Mouse (Mus musculus): ENCODE results near the gene Itprip. TPM values are rescaled to one million over a fixed set of nuclear protein-coding genes. Genes with fewer than 3 reads are reported as not detected.
"Not testable (repeated sequence)": the region's sequence is repeated elsewhere in the genome, so short reads cannot be mapped to it uniquely, and the experiment has no call there.

Gene Itprip
- total and polyA plus RNA-seq, 2 experiments from 2014 or later, result 3.1 to 6.6 TPM

DNA sequence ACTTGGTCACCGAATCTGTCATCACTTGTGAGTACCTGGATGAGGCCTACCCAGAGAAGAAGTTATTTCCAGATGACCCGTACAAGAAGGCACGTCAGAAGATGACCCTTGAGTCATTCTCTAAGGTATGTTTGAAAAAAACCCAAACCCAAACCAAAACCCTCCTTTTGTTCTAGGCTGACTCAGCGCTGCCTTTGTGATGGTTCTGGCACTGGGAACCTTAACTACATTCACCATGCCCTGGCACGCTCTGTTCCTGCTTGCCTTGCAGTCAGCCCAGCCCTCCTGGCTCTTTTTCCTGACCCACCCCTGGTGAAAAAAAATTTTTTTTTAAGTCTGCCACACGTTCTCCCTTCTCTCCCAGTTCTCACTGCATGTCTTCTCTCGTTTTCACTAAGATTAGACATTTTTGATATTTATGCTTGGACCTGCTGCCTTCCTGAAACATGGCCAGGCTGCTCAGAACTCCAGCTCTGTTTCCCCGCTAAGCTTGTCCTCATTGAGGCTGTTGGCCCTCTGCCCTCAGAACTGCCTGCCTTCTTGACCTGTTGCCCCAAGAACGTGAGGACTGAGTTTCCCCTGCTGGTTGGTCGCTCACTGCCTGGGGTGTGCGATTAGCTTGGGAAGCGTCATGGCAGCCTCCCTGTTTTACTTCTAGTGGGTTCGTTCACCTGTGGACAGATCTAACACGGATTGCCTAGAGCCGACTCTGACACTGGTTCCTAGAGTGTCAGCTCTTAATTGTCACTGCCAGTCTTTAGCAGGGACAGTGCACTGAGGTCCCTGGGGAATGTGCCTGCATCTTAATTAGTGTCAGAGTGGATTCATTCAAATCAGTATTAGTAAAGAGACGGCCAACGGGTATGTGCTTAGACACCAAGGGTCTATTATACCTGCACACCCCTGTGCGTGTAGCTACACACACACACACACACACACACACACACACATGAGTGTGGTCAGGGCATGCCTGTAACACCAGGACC lies 60.8 kb downstream of the Itprip start:
- Histone ChIP-seq H3K9me3 (ENCODE audit: low read length) (no peaks in the 10 kb centered on the region), H3K4me3 (ENCODE audit: low read length) (no peak overlapping the region), H3K4me2 (ENCODE audit: low read depth, low read length) (no peak overlapping the region), H3K9ac (replicated peaks; ENCODE audit: low read length) (no peak overlapping the region), H3K27me3 (ENCODE audit: insufficient read depth, low read length) (no peaks in the 10 kb centered on the region), H3K27ac (no peak overlapping the region), H3K4me1 (ENCODE audit: insufficient read depth, low read length) (0 out of 2 replicates have a peak, but pooled peaks cover 3% of the 10 kb centered on the region), H3K36me3 (ENCODE audit: insufficient read depth, low read length) (no peaks in the 10 kb centered on the region; the same call in 1 of the 2 replicates)
- TF ChIP-seq CTCF (IDR thresholded peaks at IDR 0.05; ENCODE audit: low read depth), result no peak
- DNase-seq (ENCODE audit: low spot score), result no peak
- no peak for ATAC-seq
- 64% methylated on average over 18 of the region's 18 CpGs for WGBS

DNA sequence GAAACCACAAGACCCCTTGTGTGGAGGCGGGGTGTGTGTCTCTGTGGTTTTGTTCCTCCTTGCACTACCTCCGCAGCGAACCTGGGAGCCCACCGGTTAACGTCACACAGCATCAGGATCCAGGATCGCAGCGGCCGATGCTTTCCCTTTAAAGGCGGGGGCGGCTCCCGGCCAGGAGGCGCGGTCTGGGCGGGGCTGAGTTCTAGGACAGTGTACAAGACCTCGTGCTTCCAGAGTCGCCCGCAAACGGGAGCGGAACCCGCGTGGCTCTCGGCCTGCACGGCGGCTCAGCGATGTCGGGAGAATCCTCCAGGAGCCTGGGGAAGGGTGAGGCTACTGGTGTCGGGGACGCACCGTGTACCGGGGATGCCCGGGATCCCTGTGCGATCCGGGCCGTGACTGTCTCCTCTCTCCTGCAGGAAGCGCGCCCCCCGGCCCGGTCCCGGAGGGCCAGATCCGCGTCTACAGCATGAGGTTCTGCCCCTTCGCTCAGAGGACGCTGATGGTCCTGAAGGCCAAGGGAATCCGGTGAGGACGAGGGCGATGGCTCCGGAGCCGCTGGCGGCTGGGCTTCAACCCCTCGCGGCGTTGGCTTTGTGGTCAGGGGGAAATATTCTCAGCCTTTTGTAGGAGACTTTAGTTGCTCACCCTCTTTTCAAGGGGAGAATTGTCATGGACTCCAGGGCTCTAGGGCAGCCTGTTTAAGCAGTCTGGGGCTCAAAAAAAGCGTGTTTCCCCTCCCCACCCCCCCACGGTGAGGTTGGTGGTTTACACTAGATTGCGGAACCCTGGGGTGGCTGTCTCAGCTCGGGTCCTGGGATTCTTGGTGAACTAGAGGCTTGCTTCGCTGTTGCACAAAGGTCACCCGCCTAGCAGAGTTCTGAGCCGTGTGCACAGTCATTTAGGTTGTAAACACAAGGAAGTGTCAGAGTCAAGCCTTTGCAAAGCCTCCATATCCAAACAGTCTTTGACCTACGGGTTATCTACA lies 64.0 kb downstream of the Itprip start, which contains the start of gene Gsto1:
Gsto1 (plus strand) TSS at position 175 of the 988 bp plus-strand sequence.
- WGBS, result under 1% methylated on average over 59 of the region's 60 CpGs
- ATAC-seq, result peak; percentile 96

DNA sequence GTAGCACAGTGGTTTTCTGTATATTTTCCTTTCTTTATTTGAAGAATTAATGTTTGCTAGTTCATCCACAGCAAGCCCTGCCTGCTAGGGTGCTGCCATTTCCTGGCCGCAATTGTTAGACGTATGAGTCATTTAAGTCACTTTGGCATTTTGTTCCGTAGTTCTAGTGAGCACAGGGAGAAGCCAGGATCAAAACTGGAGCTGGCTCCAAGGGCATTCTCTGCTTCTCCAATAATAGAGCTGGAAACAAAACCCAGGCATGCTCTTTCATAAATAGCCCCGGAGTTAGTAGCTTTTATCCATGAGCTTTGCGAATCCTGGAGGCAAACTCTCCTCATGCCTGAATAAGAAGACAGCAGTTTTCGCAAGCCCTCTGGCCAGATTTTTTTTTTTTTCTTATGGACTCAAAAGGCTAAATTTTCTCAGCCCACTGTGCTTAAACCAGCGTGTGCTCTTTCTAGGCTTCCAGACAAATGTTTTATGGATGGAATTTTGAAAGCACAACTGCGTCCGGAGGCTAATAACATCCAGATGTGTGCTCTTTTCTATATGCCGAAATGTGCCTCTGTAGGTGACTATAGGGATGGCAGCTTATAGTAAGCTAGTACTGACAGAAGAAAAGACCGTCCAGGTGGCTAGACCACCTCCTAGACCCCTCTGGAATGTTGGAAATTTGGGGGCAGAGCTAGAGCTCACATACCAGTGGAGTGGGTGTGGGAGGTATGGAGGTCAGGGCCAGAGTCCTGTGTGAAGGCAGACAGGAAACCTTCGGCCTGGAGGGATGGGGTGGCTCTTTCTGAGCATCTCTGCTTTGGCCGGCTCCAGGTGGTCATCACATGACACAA lies 64.9 kb downstream of the Itprip start:
- Histone ChIP-seq H3K27ac (peak overlapping the region; percentile 8; the same call in 1 of the 2 replicates), H3K27me3 (ENCODE audit: insufficient read depth, low read length) (no peaks in the 10 kb centered on the region), H3K4me1 (ENCODE audit: insufficient read depth, low read length) (0 out of 2 replicates have a peak, but pooled peaks cover 3% of the 10 kb centered on the region), H3K36me3 (ENCODE audit: insufficient read depth, low read length) (no peaks in the 10 kb centered on the region), H3K4me2 (ENCODE audit: low read depth, low read length) (peak overlapping the region; percentile 96), H3K9me3 (ENCODE audit: low read length) (no peaks in the 10 kb centered on the region), H3K9ac (replicated peaks; ENCODE audit: low read length) (peak overlapping the region; percentile 70), H3K4me3 (ENCODE audit: low read length) (peak overlapping the region; percentile 64)
- TF ChIP-seq CTCF (IDR thresholded peaks at IDR 0.05; ENCODE audit: low read depth), result peak; percentile 52
- peak; percentile 30 for DNase-seq (ENCODE audit: low spot score)
- 19% methylated on average over 13 of the region's 13 CpGs for WGBS
- ATAC-seq, result no peak; the same call in 1 of the 2 replicates

More for the DNA sequence above, 64.0 kb downstream of the Itprip start, which contains the start of gene Gsto1:
- peak within 1 kb of the TSS; percentile 64 for H3K4me3 ChIP-seq (ENCODE audit: low read length)
- peak within 1 kb of the TSS; percentile 70 for H3K9ac ChIP-seq (replicated peaks; ENCODE audit: low read length)
- DNase-seq (ENCODE audit: low spot score), result peak; percentile 91
- H3K9me3 ChIP-seq (ENCODE audit: low read length), result no peaks in the 10 kb centered on the region
- H3K36me3 ChIP-seq (ENCODE audit: insufficient read depth, low read length), result no peaks in the 10 kb centered on the region
- peak within 1 kb of the TSS; percentile 59; the same call in 1 of the 2 replicates for H3K27ac ChIP-seq
- no peaks in the 10 kb centered on the region for H3K27me3 ChIP-seq (ENCODE audit: insufficient read depth, low read length)
- TF ChIP-seq CTCF (IDR thresholded peaks at IDR 0.05; ENCODE audit: low read depth), result no peak
- peak within 1 kb of the TSS; percentile 96 for H3K4me2 ChIP-seq (ENCODE audit: low read depth, low read length)
- 0 out of 2 replicates have a peak, but pooled peaks cover 3% of the 10 kb centered on the region for H3K4me1 ChIP-seq (ENCODE audit: insufficient read depth, low read length)

DNA sequence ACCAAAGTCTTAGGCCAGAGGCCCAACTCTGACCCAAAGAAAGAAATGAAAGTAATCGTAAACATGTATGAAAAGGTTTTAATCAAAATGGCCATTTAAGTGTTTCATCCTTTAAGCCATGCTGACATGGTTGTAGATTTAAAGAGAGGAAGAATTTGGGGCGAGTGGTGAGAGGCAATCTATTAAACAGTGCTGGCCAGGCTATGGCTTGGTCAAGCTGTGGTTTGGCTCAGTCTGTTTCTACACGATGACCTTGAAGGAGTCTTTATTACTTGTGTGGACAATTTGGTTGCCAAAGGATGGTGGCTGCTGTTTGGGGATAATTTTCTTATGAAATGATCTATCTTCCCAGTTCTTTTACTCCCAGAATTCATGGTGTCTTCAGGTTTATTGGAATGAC lies 66.0 kb downstream of the Itprip start:
- Histone ChIP-seq H3K36me3 (ENCODE audit: insufficient read depth, low read length) (no peaks in the 10 kb centered on the region), H3K27me3 (ENCODE audit: insufficient read depth, low read length) (no peaks in the 10 kb centered on the region), H3K4me3 (ENCODE audit: low read length) (no peak overlapping the region), H3K4me1 (ENCODE audit: insufficient read depth, low read length) (0 out of 2 replicates have a peak, but pooled peaks cover 3% of the 10 kb centered on the region), H3K9ac (replicated peaks; ENCODE audit: low read length) (no peak overlapping the region), H3K27ac (no peak overlapping the region), H3K4me2 (ENCODE audit: low read depth, low read length) (no peak overlapping the region), H3K9me3 (ENCODE audit: low read length) (no peaks in the 10 kb centered on the region)
- ATAC-seq, result no peak
- DNase-seq (ENCODE audit: low spot score), result no peak
- WGBS, result 87% methylated on average over 3 of the region's 3 CpGs
- TF ChIP-seq CTCF (IDR thresholded peaks at IDR 0.05; ENCODE audit: low read depth), result no peak

DNA sequence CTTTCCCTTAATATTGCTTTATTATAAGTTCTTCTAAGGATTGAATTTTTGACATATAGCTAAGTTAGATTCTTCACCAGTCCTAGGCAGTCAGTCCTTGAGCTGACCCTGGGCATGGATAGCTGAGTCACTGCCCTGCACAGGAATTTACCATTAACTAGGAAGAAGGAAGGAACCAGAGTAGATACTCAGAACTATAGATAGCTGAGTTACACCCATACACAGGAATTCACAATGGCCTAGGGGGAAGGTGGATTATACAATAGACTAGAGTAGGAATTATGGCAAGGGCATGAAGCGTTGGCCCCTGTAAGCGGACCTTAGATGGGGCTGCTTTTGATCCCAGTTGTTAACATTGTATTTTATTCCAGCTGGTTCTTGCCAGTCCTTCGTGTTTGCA lies 67.0 kb downstream of the Itprip start:
- DNase-seq (ENCODE audit: low spot score); H3K4me1 ChIP-seq (ENCODE audit: insufficient read depth, low read length); H3K27ac ChIP-seq; H3K9ac ChIP-seq (replicated peaks; ENCODE audit: low read length); H3K36me3 ChIP-seq (ENCODE audit: insufficient read depth, low read length); H3K4me3 ChIP-seq (ENCODE audit: low read length); ATAC-seq; H3K4me2 ChIP-seq (ENCODE audit: low read depth, low read length); H3K27me3 ChIP-seq (ENCODE audit: insufficient read depth, low read length); H3K9me3 ChIP-seq (ENCODE audit: low read length): not testable (repeated sequence)
- 96% methylated on average over 3 of the region's 3 CpGs for WGBS

Data from hindbrain, postnatal 0 days (tissue).